Mouse (Mus musculus) testis, adult 2 months (tissue): Measurements from ENCODE around the gene Ftcd.

ENCODE experiments used
- CTCF ChIP-seq: fragments of 200-500 bp; IDR thresholded peaks from 2 replicates; pipeline ENCODE4 v1.5.1; 2012; ENCODE audit warnings: low read depth, mild to moderate bottlenecking, inconsistent platforms, low read length, moderate library complexity; ENCODE audit not compliant: control insufficient read depth, insufficient read depth, insufficient replicate concordance
- POLR2A ChIP-seq: fragments of 200-500 bp; IDR thresholded peaks from 2 replicates; pipeline ENCODE4 v1.6.1; 2012; ENCODE audit warnings: low read depth, mild to moderate bottlenecking, inconsistent platforms, low read length, moderate library complexity; ENCODE audit not compliant: control insufficient read depth

GRCm38 (mm10) chr10:76622411-76622810 is 47.0 kb downstream of the Ftcd start:
- no peak for TF ChIP-seq CTCF
- TF ChIP-seq POLR2A, result no peak
